Mouse (Mus musculus): ENCODE measurements around the gene Fam120b.
A peak's percentile ranks its signal among the peaks of the same experiment; 100 is the strongest.

DNA sequence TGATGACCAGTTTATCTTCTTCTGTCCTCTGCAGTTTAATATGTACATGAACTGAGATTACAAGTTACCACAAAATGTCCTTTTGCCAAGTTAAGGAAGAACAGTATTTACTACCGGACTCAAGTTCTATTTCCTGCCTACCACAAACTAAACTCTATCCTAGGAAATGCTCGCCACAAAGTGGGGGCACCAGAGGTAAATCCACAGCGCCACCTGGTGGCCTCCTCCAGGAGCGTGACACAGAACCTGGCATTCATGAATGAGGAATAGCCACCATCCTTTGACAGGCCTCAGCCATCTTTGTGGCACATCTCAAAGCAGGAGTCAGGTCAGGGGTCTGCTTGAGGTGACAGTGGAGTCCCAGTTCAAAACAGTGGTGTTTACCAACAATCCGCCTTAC is 71.7 kb downstream of the Fam120b start:
- TF ChIP-seq CTCF (conservative IDR thresholded peaks at IDR 0.05; ENCODE audit: insufficient read depth, insufficient read length, low read depth, low read length) (peak; percentile 88), POLR2A (IDR thresholded peaks at IDR 0.05; ENCODE audit: low read depth, low read length) (no peak)

Measured in kidney, adult 2 months (tissue).